Mouse (Mus musculus): ENCODE results near the gene Slc5a5. TPM values are rescaled to one million over a fixed set of nuclear protein-coding genes. Genes with fewer than 3 reads are reported as not detected.

The Slc5a5 gene
- polyA plus RNA-seq, 1 experiment from 2014 or later: 0.20 TPM

GRCm38 (mm10) chr8:70914704-70915103 is 22.1 kb upstream of the Slc5a5 start:
- Histone ChIP-seq H3K4me2 (replicated peaks; ENCODE audit: low read depth) (no peak overlapping the region), H3K4me1 (replicated peaks; ENCODE audit: control insufficient read depth, insufficient read depth, low read length) (no peaks in the 10 kb centered on the region), H3K4me3 (ENCODE audit: low read depth, low read length) (no peak overlapping the region), H3K36me3 (ENCODE audit: control insufficient read depth, insufficient read depth) (peaks cover 73% of the 10 kb centered on the region), H3K27ac (ENCODE audit: low read depth, low read length) (no peak overlapping the region), H3K9ac (ENCODE audit: low read depth, low read length) (no peak overlapping the region), H3K27me3 (replicated peaks; ENCODE audit: control insufficient read depth, insufficient read depth, low read length) (no peaks in the 10 kb centered on the region), H3K9me3 (ENCODE audit: control insufficient read depth) (no peaks in the 10 kb centered on the region)
- 93% methylated on average over 17 of the region's 17 CpGs for WGBS
- no peak for TF ChIP-seq CTCF (IDR thresholded peaks at IDR 0.05; ENCODE audit: low read depth)
- no peak for ATAC-seq

GRCm38 (mm10) chr8:70913523-70913922 is 21.0 kb upstream of the Slc5a5 start:
- no peak overlapping the region for H3K4me2 ChIP-seq (replicated peaks; ENCODE audit: low read depth)
- H3K4me3 ChIP-seq (ENCODE audit: low read depth, low read length): no peak overlapping the region
- H3K27me3 ChIP-seq (replicated peaks; ENCODE audit: control insufficient read depth, insufficient read depth, low read length): no peaks in the 10 kb centered on the region
- no peaks in the 10 kb centered on the region for H3K9me3 ChIP-seq (ENCODE audit: control insufficient read depth)
- H3K36me3 ChIP-seq (ENCODE audit: control insufficient read depth, insufficient read depth): peaks cover 71% of the 10 kb centered on the region
- H3K27ac ChIP-seq (ENCODE audit: low read depth, low read length): no peak overlapping the region
- no peaks in the 10 kb centered on the region for H3K4me1 ChIP-seq (replicated peaks; ENCODE audit: control insufficient read depth, insufficient read depth, low read length)
- no peak overlapping the region for H3K9ac ChIP-seq (ENCODE audit: low read depth, low read length)
- TF ChIP-seq CTCF (IDR thresholded peaks at IDR 0.05; ENCODE audit: low read depth): no peak
- ATAC-seq: no peak
- 94% methylated on average over 26 of the region's 26 CpGs for WGBS

GRCm38 (mm10) chr8:70912955-70913354 is 20.4 kb upstream of the Slc5a5 start:
- Histone ChIP-seq H3K4me3 (ENCODE audit: low read depth, low read length) (no peak overlapping the region), H3K36me3 (ENCODE audit: control insufficient read depth, insufficient read depth) (peaks cover 68% of the 10 kb centered on the region), H3K9ac (ENCODE audit: low read depth, low read length) (no peak overlapping the region), H3K27me3 (replicated peaks; ENCODE audit: control insufficient read depth, insufficient read depth, low read length) (no peaks in the 10 kb centered on the region), H3K27ac (ENCODE audit: low read depth, low read length) (no peak overlapping the region), H3K4me1 (replicated peaks; ENCODE audit: control insufficient read depth, insufficient read depth, low read length) (no peaks in the 10 kb centered on the region), H3K9me3 (ENCODE audit: control insufficient read depth) (no peaks in the 10 kb centered on the region), H3K4me2 (replicated peaks; ENCODE audit: low read depth) (no peak overlapping the region)
- ATAC-seq: no peak
- 89% methylated on average over 30 of the region's 30 CpGs for WGBS
- no peak for TF ChIP-seq CTCF (IDR thresholded peaks at IDR 0.05; ENCODE audit: low read depth)

- Histone ChIP-seq H3K9ac (ENCODE audit: low read depth, low read length) (no peak overlapping the region), H3K27ac (ENCODE audit: low read depth, low read length) (no peak overlapping the region), H3K4me3 (ENCODE audit: low read depth, low read length) (no peak overlapping the region), H3K4me1 (replicated peaks; ENCODE audit: control insufficient read depth, insufficient read depth, low read length) (no peaks in the 10 kb centered on the region), H3K27me3 (replicated peaks; ENCODE audit: control insufficient read depth, insufficient read depth, low read length) (no peaks in the 10 kb centered on the region), H3K4me2 (replicated peaks; ENCODE audit: low read depth) (no peak overlapping the region), H3K9me3 (ENCODE audit: control insufficient read depth) (no peaks in the 10 kb centered on the region), H3K36me3 (ENCODE audit: control insufficient read depth, insufficient read depth) (peaks cover 58% of the 10 kb centered on the region)
- TF ChIP-seq CTCF (IDR thresholded peaks at IDR 0.05; ENCODE audit: low read depth): peak; percentile 51
- no peak for ATAC-seq
- WGBS: 74% methylated on average over 5 of the region's 5 CpGs
Measured at GRCm38 (mm10) chr8:70911596-70911995, 19.0 kb upstream of the Slc5a5 start.

DNA sequence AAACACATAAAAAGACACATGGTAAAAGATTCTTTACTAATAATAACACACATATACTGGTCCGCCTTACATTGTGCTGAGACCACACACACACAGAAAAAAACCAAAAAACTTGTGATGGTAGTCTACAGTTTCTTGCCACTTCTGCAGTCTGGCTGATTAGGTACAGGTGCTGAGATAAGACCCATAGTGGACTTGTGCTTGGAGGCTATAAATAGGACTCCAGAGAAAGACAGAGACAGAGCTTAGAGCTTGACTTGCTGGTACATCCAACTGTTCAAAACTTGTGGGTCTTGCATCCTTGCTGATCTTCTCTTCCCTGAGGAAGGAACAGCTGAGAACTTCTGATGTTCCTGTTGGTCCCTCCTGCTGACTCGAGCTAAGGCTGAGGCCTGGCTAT is 15.0 kb upstream of the Slc5a5 start:
- no peaks in the 10 kb centered on the region for H3K9me3 ChIP-seq (ENCODE audit: control insufficient read depth)
- H3K4me3 ChIP-seq (ENCODE audit: low read depth, low read length): no peak overlapping the region
- no peaks in the 10 kb centered on the region for H3K27me3 ChIP-seq (replicated peaks; ENCODE audit: control insufficient read depth, insufficient read depth, low read length)
- no peaks in the 10 kb centered on the region; the same call in 1 of the 2 replicates for H3K4me1 ChIP-seq (replicated peaks; ENCODE audit: control insufficient read depth, insufficient read depth, low read length)
- H3K27ac ChIP-seq (ENCODE audit: low read depth, low read length): no peak overlapping the region
- TF ChIP-seq CTCF (IDR thresholded peaks at IDR 0.05; ENCODE audit: low read depth): no peak
- ATAC-seq: no peak
- no peak overlapping the region for H3K4me2 ChIP-seq (replicated peaks; ENCODE audit: low read depth)
- 89% methylated on average over 2 of the region's 2 CpGs for WGBS
- H3K9ac ChIP-seq (ENCODE audit: low read depth, low read length): no peak overlapping the region
- peaks cover 17% of the 10 kb centered on the region for H3K36me3 ChIP-seq (ENCODE audit: control insufficient read depth, insufficient read depth)

GRCm38 (mm10) chr8:70905831-70906736 is 13.5 kb upstream of the Slc5a5 start, which contains the start of gene Map1s:
Map1s (plus strand) TSS chr8:70905932.
- no peaks in the 10 kb centered on the region for H3K27me3 ChIP-seq (replicated peaks; ENCODE audit: control insufficient read depth, insufficient read depth, low read length)
- TF ChIP-seq CTCF (IDR thresholded peaks at IDR 0.05; ENCODE audit: low read depth): no peak
- H3K4me1 ChIP-seq (replicated peaks; ENCODE audit: control insufficient read depth, insufficient read depth, low read length): no peaks in the 10 kb centered on the region; the same call in 1 of the 2 replicates
- peak; percentile 74 for ATAC-seq
- H3K4me2 ChIP-seq (replicated peaks; ENCODE audit: low read depth): peak within 1 kb of the TSS; percentile 96
- no peaks in the 10 kb centered on the region for H3K9me3 ChIP-seq (ENCODE audit: control insufficient read depth)
- WGBS: under 1% methylated on average over 79 of the region's 86 CpGs
- peaks cover 3% of the 10 kb centered on the region; the same call in 1 of the 2 replicates for H3K36me3 ChIP-seq (ENCODE audit: control insufficient read depth, insufficient read depth)
- peak within 1 kb of the TSS; percentile 68 for H3K27ac ChIP-seq (ENCODE audit: low read depth, low read length)
- peak within 1 kb of the TSS; percentile 81 for H3K9ac ChIP-seq (ENCODE audit: low read depth, low read length)
- peak within 1 kb of the TSS; percentile 88 for H3K4me3 ChIP-seq (ENCODE audit: low read depth, low read length)

All from intestine, postnatal 0 days (tissue).